Mouse (Mus musculus): ENCODE results near the gene Gm14226. TPM values are rescaled to one million over a fixed set of nuclear protein-coding genes. Genes with fewer than 3 reads are reported as not detected.

Gene Gm14226
- total and polyA plus RNA-seq, 3 experiments: 0.07 to 0.08 TPM; not detected in 1

- H3K79me2 ChIP-seq (ENCODE audit: control insufficient read depth, insufficient read depth, low read length, poor library complexity): peaks cover 44% of the 10 kb centered on the region
- H3K4me3 ChIP-seq (ENCODE audit: control insufficient read depth in 1 of 2, insufficient read depth in 1 of 2, low read depth in 2 of 2, low read length in 2 of 2): no peak overlapping the region
- no peak overlapping the region for H3K27ac ChIP-seq (ENCODE audit: control insufficient read depth, low read depth, low read length)
- H3K9me3 ChIP-seq (replicated peaks; ENCODE audit: insufficient read depth, low read length): no peaks in the 10 kb centered on the region
- H3K9ac ChIP-seq (ENCODE audit: control insufficient read depth, low read depth, low read length, poor library complexity, severe bottlenecking): no peak overlapping the region
- no peaks in the 10 kb centered on the region for H3K27me3 ChIP-seq (ENCODE audit: control insufficient read depth in 1 of 2, insufficient read depth in 2 of 2, low read length in 2 of 2)
- TF ChIP-seq POLR2A (IDR thresholded peaks at IDR 0.05; ENCODE audit: control insufficient read depth in 1 of 2, insufficient read depth in 1 of 2, low read depth in 1 of 2, low read length in 2 of 2, poor library complexity in 1 of 2): no peak
- TF ChIP-seq HCFC1 (IDR thresholded peaks at IDR 0.05; ENCODE audit: low read depth, low read length): no peak
- TF ChIP-seq RCOR1 (IDR thresholded peaks at IDR 0.05; ENCODE audit: low read depth, low read length): no peak
- TF ChIP-seq MYB (IDR thresholded peaks at IDR 0.05; ENCODE audit: low read depth, low read length): no peak
- peaks cover 4 to 28% of the 10 kb centered on the region in 2 experiments; a peak in 3 of 4 replicates for H3K4me1 ChIP-seq (ENCODE audit: control insufficient read depth in 1 of 2, insufficient read depth in 2 of 2, low read length in 2 of 2)
- DNase-seq (ENCODE audit: low read depth, low spot score): no peak
- peaks cover 8 to 22% of the 10 kb centered on the region in 2 experiments for H3K36me3 ChIP-seq (ENCODE audit: control insufficient read depth in 1 of 2, insufficient read depth in 2 of 2, low read length in 2 of 2)
Measured at GRCm38 (mm10) chr2:155071027-155071426, 53.0 kb downstream of the Gm14226 start.

- DNase-seq (ENCODE audit: low read depth, low spot score): no peak
- Histone ChIP-seq H3K4me3 (ENCODE audit: control insufficient read depth in 1 of 2, insufficient read depth in 1 of 2, low read depth in 2 of 2, low read length in 2 of 2) (peak overlapping the region in 1 of 2 experiments; percentile 81; a peak in 3 of 4 replicates), H3K79me2 (ENCODE audit: control insufficient read depth, insufficient read depth, low read length, poor library complexity) (peaks cover 44% of the 10 kb centered on the region), H3K9me3 (replicated peaks; ENCODE audit: insufficient read depth, low read length) (no peaks in the 10 kb centered on the region), H3K4me1 (ENCODE audit: control insufficient read depth in 1 of 2, insufficient read depth in 2 of 2, low read length in 2 of 2) (peaks cover 4 to 28% of the 10 kb centered on the region in 2 experiments; a peak in 3 of 4 replicates), H3K27me3 (ENCODE audit: control insufficient read depth in 1 of 2, insufficient read depth in 2 of 2, low read length in 2 of 2) (no peaks in the 10 kb centered on the region), H3K9ac (ENCODE audit: control insufficient read depth, low read depth, low read length, poor library complexity, severe bottlenecking) (peak overlapping the region; percentile 99), H3K36me3 (ENCODE audit: control insufficient read depth in 1 of 2, insufficient read depth in 2 of 2, low read length in 2 of 2) (peaks cover 2 to 22% of the 10 kb centered on the region in 2 experiments; a peak in 3 of 4 replicates), H3K27ac (ENCODE audit: control insufficient read depth, low read depth, low read length) (no peak overlapping the region)
- no peak for TF ChIP-seq RAD21 (IDR thresholded peaks at IDR 0.05; ENCODE audit: low read depth, low read length)
- TF ChIP-seq TCF12 (IDR thresholded peaks at IDR 0.05; ENCODE audit: low read depth, low read length): no peak
- no peak for TF ChIP-seq CHD1 (IDR thresholded peaks at IDR 0.05; ENCODE audit: low read depth, low read length)
- TF ChIP-seq HCFC1 (IDR thresholded peaks at IDR 0.05; ENCODE audit: low read depth, low read length): no peak
- TF ChIP-seq NRF1 (IDR thresholded peaks at IDR 0.05; ENCODE audit: insufficient read depth, low read depth, low read length, poor library complexity, severe bottlenecking): no peak
- no peak for TF ChIP-seq POLR2AphosphoS5 (IDR thresholded peaks at IDR 0.05; ENCODE audit: borderline replicate concordance, low read depth, low read length)
- no peak for TF ChIP-seq JUND (IDR thresholded peaks at IDR 0.05; ENCODE audit: low read depth, low read length)
- TF ChIP-seq MAZ (IDR thresholded peaks at IDR 0.05; ENCODE audit: low read depth, low read length): no peak
- TF ChIP-seq KAT2A (conservative IDR thresholded peaks at IDR 0.05; ENCODE audit: low read depth, low read length): no peak
- TF ChIP-seq ELF1 (IDR thresholded peaks at IDR 0.05; ENCODE audit: low read depth, low read length): no peak
- no peak for TF ChIP-seq CHD2 (IDR thresholded peaks at IDR 0.05; ENCODE audit: low read length)
- TF ChIP-seq CTCF (IDR thresholded peaks at IDR 0.05 in 2 of 3, conservative IDR thresholded peaks at IDR 0.05 in 1 of 3; ENCODE audit: control insufficient read depth in 1 of 3, insufficient read depth in 1 of 3, low read depth in 2 of 3, low read length in 3 of 3, poor library complexity in 1 of 3, severe bottlenecking in 1 of 3): no peak
- no peak for TF ChIP-seq MEF2A (IDR thresholded peaks at IDR 0.05; ENCODE audit: extremely low read depth, insufficient replicate concordance, low read depth, low read length, poor library complexity, severe bottlenecking)
- TF ChIP-seq GATA1 (IDR thresholded peaks at IDR 0.05; ENCODE audit: low read depth, low read length): no peak
- TF ChIP-seq MYB (IDR thresholded peaks at IDR 0.05; ENCODE audit: low read depth, low read length): no peak
- TF ChIP-seq NELFE (IDR thresholded peaks at IDR 0.05; ENCODE audit: low read depth, low read length): no peak
- TF ChIP-seq MAX (IDR thresholded peaks at IDR 0.05; ENCODE audit: low read length): no peak
- TF ChIP-seq USF2 (IDR thresholded peaks at IDR 0.05; ENCODE audit: borderline replicate concordance in 1 of 2, insufficient read depth in 1 of 2, low read depth in 1 of 2, low read length in 2 of 2): no peak
Measured at GRCm38 (mm10) chr2:155072353-155073145, 54.5 kb downstream of the Gm14226 start.
